Mouse (Mus musculus) midbrain, embryonic 14.5 days (tissue): Measurements from ENCODE around the gene Gpsm2. TPM values are rescaled to one million over a fixed set of nuclear protein-coding genes. Genes with fewer than 3 reads are reported as not detected.

Source experiments
- ATAC-seq: fragments of 200-750 bp; cut with Nextera tagmentation; 2 replicates; pipeline ENCODE4 v1.8.0; 2017; ENCODE audit warnings: moderate number of reproducible peaks, moderate library complexity; ENCODE audit not compliant: low FRiP score, low TSS enrichment
- DNase-seq: peaks from one replicate; pipeline ENCODE4 v3.0.0-alpha.2; 2015
- H3K27ac ChIP-seq: fragments of 300-500 bp; sonication (generic); replicated peaks from 2 replicates; pipeline ENCODE4 v1.5.1; 2014; ENCODE audit warnings: mild to moderate bottlenecking, low read depth, low read length, moderate library complexity
- H3K27me3 ChIP-seq: fragments of 300-500 bp; sonication (generic); 2 replicates; pipeline ENCODE4 v1.6.1; 2014; ENCODE audit warnings: low read length, control low read depth, mixed read lengths; ENCODE audit not compliant: control insufficient read depth, insufficient read depth
- H3K36me3 ChIP-seq: fragments of 300-500 bp; sonication (generic); 2 replicates; pipeline ENCODE4 v1.6.1; 2014; ENCODE audit warnings: low read length, control low read depth; ENCODE audit not compliant: control insufficient read depth, insufficient read depth
- H3K4me1 ChIP-seq: fragments of 300-500 bp; sonication (generic); 2 replicates; pipeline ENCODE4 v1.6.1; 2014; ENCODE audit warnings: mild to moderate bottlenecking, antibody characterized with exemption, low read length, control low read depth; ENCODE audit not compliant: control insufficient read depth, insufficient read depth
- H3K4me2 ChIP-seq: fragments of 300-500 bp; sonication (generic); 2 replicates; pipeline ENCODE4 v1.6.1; 2014; ENCODE audit warnings: mild to moderate bottlenecking, low read length, moderate library complexity
- H3K4me3 ChIP-seq: fragments of 300-500 bp; sonication (generic); replicated peaks from 2 replicates; pipeline ENCODE4 v1.5.1; 2014; ENCODE audit warnings: low read depth, low read length
- H3K9ac ChIP-seq: fragments of 300-500 bp; sonication (generic); replicated peaks from 2 replicates; pipeline ENCODE4 v1.6.1; 2014; ENCODE audit warnings: mild to moderate bottlenecking, low read length, moderate library complexity
- H3K9me3 ChIP-seq: fragments of 300-500 bp; sonication (generic); 2 replicates; pipeline ENCODE4 v1.6.1; 2016; ENCODE audit warnings: low read length, control low read depth, mixed read lengths; ENCODE audit not compliant: control insufficient read depth
- WGBS: fragments of 180-500 bp; shearing (Covaris S2); extraction: QIAGEN DNeasy Blood & Tissue Kit; methylation state at CpG from one replicate; pipeline ENCODE4 v1.1.7; 2014; 5-methylcytosine and 5-hydroxymethylcytosine counted together
- polyA plus RNA-seq: library from polyadenylated mRNA; unstranded; fragments of >200 nt; fragmentation: Nextera tagmentation; extraction: Ambion mirVana; gene quantifications from 2 replicates; pipeline ENCODE4 v1.2.1, GENCODE M21; 2014

The Gpsm2 gene
- polyA plus RNA-seq, 1 experiment from 2014 or later = 31.3 TPM

GRCm38 (mm10) chr3:108739045-108739708 lies 17.1 kb upstream of the Gpsm2 start, which contains the start of gene Aknad1:
Gene Aknad1, plus strand, starts transcription at chr3:108739658.
- ATAC-seq (no peak), DNase-seq (peak; percentile 12)
- Histone ChIP-seq H3K4me3 (no peak within 1 kb of the TSS), H3K4me1 (no peaks in the 10 kb centered on the region), H3K27ac (no peak within 1 kb of the TSS), H3K9ac (no peak within 1 kb of the TSS), H3K4me2 (no peak within 1 kb of the TSS), H3K27me3 (no peaks in the 10 kb centered on the region), H3K9me3 (no peaks in the 10 kb centered on the region), H3K36me3 (no peaks in the 10 kb centered on the region)
- WGBS = 65% methylated on average over 8 of the region's 8 CpGs

GRCm38 (mm10) chr3:108737761-108738160 lies 15.7 kb upstream of the Gpsm2 start:
- Histone ChIP-seq H3K27me3 (no peaks in the 10 kb centered on the region), H3K9me3 (no peaks in the 10 kb centered on the region), H3K27ac (no peak overlapping the region), H3K9ac (no peak overlapping the region), H3K36me3 (no peaks in the 10 kb centered on the region), H3K4me3 (no peak overlapping the region), H3K4me2 (no peak overlapping the region), H3K4me1 (no peaks in the 10 kb centered on the region)
- ATAC-seq (no peak), DNase-seq (no peak)
- WGBS = 88% methylated on average over 3 of the region's 3 CpGs

GRCm38 (mm10) chr3:108730316-108730715 lies 8.2 kb upstream of the Gpsm2 start:
- Histone ChIP-seq H3K27ac (no peak overlapping the region), H3K4me3 (no peak overlapping the region), H3K9me3 (no peaks in the 10 kb centered on the region), H3K36me3 (no peaks in the 10 kb centered on the region), H3K27me3 (no peaks in the 10 kb centered on the region), H3K9ac (no peak overlapping the region), H3K4me2 (no peak overlapping the region), H3K4me1 (no peaks in the 10 kb centered on the region)
- WGBS = 43% methylated on average over 12 of the region's 12 CpGs
- ATAC-seq (no peak), DNase-seq (no peak)

- Histone ChIP-seq H3K27ac (no peak overlapping the region), H3K9me3 (no peaks in the 10 kb centered on the region), H3K4me3 (no peak overlapping the region), H3K4me2 (no peak overlapping the region), H3K9ac (no peak overlapping the region), H3K27me3 (no peaks in the 10 kb centered on the region), H3K36me3 (no peaks in the 10 kb centered on the region), H3K4me1 (0 out of 2 replicates have a peak, but pooled peaks cover 3% of the 10 kb centered on the region)
- ATAC-seq (no peak), DNase-seq (no peak)
- whole genome bisulfite sequencing = 92% methylated on average over 3 of the region's 3 CpGs
Measured at GRCm38 (mm10) chr3:108727776-108728175, 5.7 kb upstream of the Gpsm2 start.

GRCm38 (mm10) chr3:108727344-108727743 lies 5.2 kb upstream of the Gpsm2 start:
- H3K36me3 ChIP-seq = no peaks in the 10 kb centered on the region
- H3K4me1 ChIP-seq = 0 out of 2 replicates have a peak, but pooled peaks cover 6% of the 10 kb centered on the region
- H3K27ac ChIP-seq = no peak overlapping the region
- no peak overlapping the region for H3K4me2 ChIP-seq
- no peak for DNase-seq
- no peaks in the 10 kb centered on the region for H3K27me3 ChIP-seq
- no peaks in the 10 kb centered on the region for H3K9me3 ChIP-seq
- H3K9ac ChIP-seq = no peak overlapping the region
- no peak for ATAC-seq
- H3K4me3 ChIP-seq = no peak overlapping the region

- H3K4me1 ChIP-seq = 0 out of 2 replicates have a peak, but pooled peaks cover 6% of the 10 kb centered on the region
- ATAC-seq = no peak
- H3K9ac ChIP-seq = no peak overlapping the region
Measured at GRCm38 (mm10) chr3:108726413-108726812, 4.3 kb upstream of the Gpsm2 start.

GRCm38 (mm10) chr3:108721076-108721991 lies 775 bp downstream of the Gpsm2 start:
- no peak for ATAC-seq
- Histone ChIP-seq H3K9me3 (no peaks in the 10 kb centered on the region), H3K4me2 (peak overlapping the region; percentile 59), H3K4me3 (peak overlapping the region; percentile 74), H3K36me3 (no peaks in the 10 kb centered on the region), H3K4me1 (peaks cover 16% of the 10 kb centered on the region), H3K9ac (peak overlapping the region; percentile 77), H3K27ac (peak overlapping the region; percentile 84), H3K27me3 (no peaks in the 10 kb centered on the region)
- DNase-seq = peak; percentile 84
- under 1% methylated on average over 44 of the region's 44 CpGs for WGBS

More at GRCm38 (mm10) chr3:108726413-108726812, 4.3 kb upstream of the Gpsm2 start:
- no peaks in the 10 kb centered on the region for H3K9me3 ChIP-seq
- H3K27me3 ChIP-seq = no peaks in the 10 kb centered on the region
- DNase-seq = no peak
- H3K36me3 ChIP-seq = no peaks in the 10 kb centered on the region
- no peak overlapping the region for H3K27ac ChIP-seq
- H3K4me3 ChIP-seq = no peak overlapping the region
- 92% methylated on average over 7 of the region's 7 CpGs for WGBS
- no peak overlapping the region for H3K4me2 ChIP-seq

- H3K4me2 ChIP-seq = no peak overlapping the region
- DNase-seq = no peak
- peaks cover 16% of the 10 kb centered on the region for H3K4me1 ChIP-seq
- H3K9me3 ChIP-seq = no peaks in the 10 kb centered on the region
- no peak overlapping the region for H3K27ac ChIP-seq
- WGBS = 94% methylated on average over 3 of the region's 3 CpGs
- H3K9ac ChIP-seq = no peak overlapping the region
- H3K27me3 ChIP-seq = no peaks in the 10 kb centered on the region
- no peak for ATAC-seq
- no peaks in the 10 kb centered on the region for H3K36me3 ChIP-seq
- no peak overlapping the region for H3K4me3 ChIP-seq
Measured at GRCm38 (mm10) chr3:108719761-108720160, 2.3 kb downstream of the Gpsm2 start.
